Mouse (Mus musculus) lung, postnatal 0 days (tissue): Measurements from ENCODE around the gene Pafah1b1.

Experiments used
- CTCF ChIP-seq: IDR thresholded peaks from 2 replicates; pipeline ENCODE4 v1.5.1; 2016; ENCODE audit warnings: antibody characterized with exemption, mild to moderate bottlenecking
- EP300 ChIP-seq: IDR thresholded peaks from 2 replicates; pipeline ENCODE4 v1.6.1; 2016; ENCODE audit warnings: antibody characterized with exemption, mild to moderate bottlenecking, control low read depth

- TF ChIP-seq CTCF, result no peak
- TF ChIP-seq EP300, result no peak
These were observed 47.2 kb upstream of the Pafah1b1 start for GRCm38 (mm10) chr11:74771650-74772049.
